In genomic region chr3:121346507-121347267, GRCm38 (mm10) we compare ENCODE assay signal across 21 mouse cellular contexts. TPM values are rescaled to one million over a fixed set of nuclear protein-coding genes. Genes with fewer than 3 reads are reported as not detected.
DNase-seq lines count a peak whose midpoint lies in the region; ATAC-seq and TF ChIP-seq lines count a peak whose summit lies in the region.
"Had no signal": no experiment of that assay in that cellular context is flagged by ENCODE, and none has a peak within 500 bp of the region (broad histone marks: within the 10 kb centered on the region; RNA-seq: fewer than 3 reads in every experiment).

No protein-coding gene starts in this region.

- H3K36me3 ChIP-seq in kidney, postnatal 0 days (ENCODE audit: insufficient read depth, low read length) = no peaks in the 10 kb centered on the region
- no peaks in the 10 kb centered on the region for H3K36me3 ChIP-seq in intestine, embryonic 14.5 days (ENCODE audit: control insufficient read depth, insufficient read depth, low read length)
- no peaks in the 10 kb centered on the region for H3K36me3 ChIP-seq in liver, embryonic 15.5 days (replicated peaks)
- H3K36me3 ChIP-seq in stomach, postnatal 0 days (ENCODE audit: control insufficient read depth, insufficient read depth, low read length) = no peaks in the 10 kb centered on the region
- H3K36me3 ChIP-seq: forebrain, embryonic 12.5 days; heart, embryonic 10.5 days; hindbrain, embryonic 10.5 days; limb, embryonic 10.5 days; midbrain, embryonic 10.5 days had no signal

- no peak overlapping the region for H3K27ac ChIP-seq in kidney, postnatal 0 days
- H3K27ac ChIP-seq in intestine, embryonic 14.5 days (ENCODE audit: low read depth) = no peak overlapping the region
- peak overlapping the region; percentile 64; the same call in 1 of the 2 replicates for H3K27ac ChIP-seq in liver, embryonic 15.5 days (replicated peaks)
- H3K27ac ChIP-seq in stomach, postnatal 0 days (replicated peaks) = no peak overlapping the region
- H3K27ac ChIP-seq: forebrain, embryonic 12.5 days; heart, embryonic 10.5 days; hindbrain, embryonic 10.5 days; layer of hippocampus, adult 2 months; limb, embryonic 10.5 days; midbrain, embryonic 10.5 days had no signal

- H3K9me3 ChIP-seq in kidney, postnatal 0 days (replicated peaks; ENCODE audit: low read length) = no peaks in the 10 kb centered on the region
- no peaks in the 10 kb centered on the region for H3K9me3 ChIP-seq in intestine, embryonic 14.5 days (ENCODE audit: control insufficient read depth, low read length)
- no peaks in the 10 kb centered on the region for H3K9me3 ChIP-seq in liver, embryonic 15.5 days (replicated peaks)
- H3K9me3 ChIP-seq in stomach, postnatal 0 days (ENCODE audit: control insufficient read depth, low read length) = no peaks in the 10 kb centered on the region
- H3K9me3 ChIP-seq: forebrain, embryonic 12.5 days; heart, embryonic 10.5 days; hindbrain, embryonic 10.5 days; limb, embryonic 10.5 days; midbrain, embryonic 10.5 days had no signal

- no peaks in the 10 kb centered on the region for H3K27me3 ChIP-seq in kidney, postnatal 0 days (ENCODE audit: insufficient read depth, low read length)
- H3K27me3 ChIP-seq in intestine, embryonic 14.5 days (replicated peaks; ENCODE audit: control insufficient read depth, insufficient read depth, low read length) = no peaks in the 10 kb centered on the region
- no peaks in the 10 kb centered on the region for H3K27me3 ChIP-seq in liver, embryonic 15.5 days
- no peaks in the 10 kb centered on the region for H3K27me3 ChIP-seq in stomach, postnatal 0 days (ENCODE audit: control insufficient read depth, insufficient read depth, low read length)

- TF ChIP-seq EP300 in stomach, postnatal 0 days (optimal IDR thresholded peaks at IDR 0.05) = no peak

- H3K9ac ChIP-seq in kidney, postnatal 0 days (ENCODE audit: low read depth, low read length) = no peak overlapping the region
- no peak overlapping the region for H3K9ac ChIP-seq in intestine, embryonic 14.5 days (ENCODE audit: low read length)
- no peak overlapping the region for H3K9ac ChIP-seq in liver, embryonic 15.5 days
- H3K9ac ChIP-seq in stomach, postnatal 0 days (ENCODE audit: low read length) = no peak overlapping the region
- H3K9ac ChIP-seq: forebrain, embryonic 12.5 days had no signal

- H3K4me3 ChIP-seq in kidney, postnatal 0 days (replicated peaks; ENCODE audit: low read depth, low read length) = no peak overlapping the region
- no peak overlapping the region for H3K4me3 ChIP-seq in intestine, embryonic 14.5 days (ENCODE audit: low read depth, low read length)
- no peak overlapping the region for H3K4me3 ChIP-seq in liver, embryonic 15.5 days (replicated peaks)
- no peak overlapping the region for H3K4me3 ChIP-seq in stomach, postnatal 0 days (ENCODE audit: low read depth, low read length)
- H3K4me3 ChIP-seq: forebrain, embryonic 12.5 days; heart, embryonic 10.5 days; hindbrain, embryonic 10.5 days; layer of hippocampus, adult 2 months; limb, embryonic 10.5 days; midbrain, embryonic 10.5 days had no signal

- ATAC-seq in kidney, postnatal 0 days (replicated peaks; ENCODE audit: low FRiP score, low read depth) = peak; percentile 49; the same call in 1 of the 2 replicates
- no peak for ATAC-seq in intestine, embryonic 14.5 days (replicated peaks; ENCODE audit: low FRiP score, low TSS enrichment, low read depth)
- ATAC-seq in liver, embryonic 15.5 days (ENCODE audit: insufficient read depth) = peak; percentile 57
- ATAC-seq in stomach, postnatal 0 days (ENCODE audit: low FRiP score, low TSS enrichment) = peak; percentile 73
- no peak for ATAC-seq in megakaryocyte, adult 5-6 weeks (ENCODE audit: poor library complexity, severe bottlenecking)

- no peak for DNase-seq in kidney, postnatal 0 days (ENCODE audit: low spot score)
- DNase-seq in kidney, adult 8-10 months = no peak
- no peak for DNase-seq in intestine, embryonic 14.5 days (ENCODE audit: low spot score)
- no peak for DNase-seq in stomach, postnatal 0 days (ENCODE audit: low spot score)
- DNase-seq in thymus, postnatal 36 days = no peak
- DNase-seq: adrenal gland, postnatal 25 days; cerebellum, adult 11-12 months; cerebellum, postnatal 14 days; embryo, embryonic 11 days; kidney, postnatal 14 days; lung, adult 2 months; lung, postnatal 4 days; thymus, postnatal 25 days had no signal

- H3K4me2 ChIP-seq in kidney, postnatal 0 days (ENCODE audit: low read length) = no peak overlapping the region
- H3K4me2 ChIP-seq in intestine, embryonic 14.5 days (ENCODE audit: low read length) = peak overlapping the region; percentile 29; the same call in 1 of the 2 replicates
- H3K4me2 ChIP-seq in liver, embryonic 15.5 days = peak overlapping the region; percentile 21; the same call in 1 of the 2 replicates
- H3K4me2 ChIP-seq in stomach, postnatal 0 days (replicated peaks; ENCODE audit: low read depth) = peak overlapping the region; percentile 12; the same call in 1 of the 2 replicates
- H3K4me2 ChIP-seq: forebrain, embryonic 12.5 days had no signal

- H3K4me1 ChIP-seq in kidney, postnatal 0 days (replicated peaks; ENCODE audit: insufficient read depth, low read length) = peaks cover 10% of the 10 kb centered on the region
- peaks cover 16% of the 10 kb centered on the region for H3K4me1 ChIP-seq in intestine, embryonic 14.5 days (replicated peaks; ENCODE audit: control insufficient read depth, insufficient read depth, low read length)
- H3K4me1 ChIP-seq in liver, embryonic 15.5 days (replicated peaks) = peaks cover 22% of the 10 kb centered on the region
- H3K4me1 ChIP-seq in stomach, postnatal 0 days (replicated peaks; ENCODE audit: control insufficient read depth, insufficient read depth) = peaks cover 4% of the 10 kb centered on the region; the same call in 1 of the 2 replicates

- WGBS in kidney, postnatal 0 days = 82% methylated on average over 12 of the region's 12 CpGs
- 74% methylated on average over 12 of the region's 12 CpGs for WGBS in intestine, embryonic 14.5 days
- 58% methylated on average over 12 of the region's 12 CpGs for WGBS in liver, embryonic 15.5 days (ENCODE audit: insufficient replicate concordance)
- WGBS in stomach, postnatal 0 days = 61% methylated on average over 12 of the region's 12 CpGs

- TF ChIP-seq CTCF in kidney, postnatal 0 days (IDR thresholded peaks at IDR 0.05; ENCODE audit: low read depth) = no peak
- TF ChIP-seq CTCF in stomach, postnatal 0 days (IDR thresholded peaks at IDR 0.05; ENCODE audit: low read depth) = no peak

RNA-seq across cellular contexts. Expression of gene Alg14, which starts 55.1 kb away (rescaled TPM):
- polyA plus RNA-seq in kidney, postnatal 0 days (2015; fragmentation: Nextera tagmentation; extraction: Ambion mirVana) = 38.2 and 40.0 TPM in 2 replicates
- 43.0 and 46.8 TPM in 2 replicates for polyA plus RNA-seq in intestine, embryonic 14.5 days (2014; fragmentation: Nextera tagmentation; extraction: Ambion mirVana)
- 12.7 and 13.5 TPM in 2 replicates for polyA plus RNA-seq in liver, embryonic 15.5 days (2015; fragmentation: Nextera tagmentation; extraction: Ambion mirVana)
- 35.3 and 35.7 TPM in 2 replicates for polyA plus RNA-seq in stomach, postnatal 0 days (2015; fragmentation: Nextera tagmentation; extraction: Ambion mirVana)
- total RNA-seq in megakaryocyte, adult 5-6 weeks (2015) = 21.9 and 26.9 TPM in 2 replicates
- total RNA-seq in megakaryocyte, adult 5-6 weeks (2017) = 7.8 and 18.7 TPM in 2 replicates

Comparison
In these comparisons a context has a peak if more than half of its experiments do, and no peak if none do; other contexts are left out.
1. ATAC-seq: peak in kidney, postnatal 0 days (single experiment), liver, embryonic 15.5 days (single experiment) and stomach, postnatal 0 days (single experiment); none in intestine, embryonic 14.5 days (single experiment) and megakaryocyte, adult 5-6 weeks (single experiment).